Mouse (Mus musculus) bone marrow macrophage, adult 2 months (primary cell): ENCODE results near the gene Pate4.

Source experiments
- CTCF ChIP-seq: IDR thresholded peaks from 2 replicates; pipeline ENCODE4 v1.5.1; 2012; ENCODE audit warnings: low read depth, mild to moderate bottlenecking, low read length, moderate library complexity
- POLR2A ChIP-seq: IDR thresholded peaks from 2 replicates; pipeline ENCODE4 v1.6.1; 2012; ENCODE audit warnings: mild to moderate bottlenecking, low read depth, low read length, borderline replicate concordance

- TF ChIP-seq CTCF: no peak
- no peak for TF ChIP-seq POLR2A
Observed at GRCm38 (mm10) chr9:35614005-35614404, 2.3 kb upstream of the Pate4 start.
